Mouse (Mus musculus) spleen, adult 2 months (tissue): ENCODE data around the gene Prss57. TPM values are rescaled to one million over a fixed set of nuclear protein-coding genes. Genes with fewer than 3 reads are reported as not detected.
"Not testable (repeated sequence)": the region's sequence is repeated elsewhere in the genome, so short reads cannot be mapped to it uniquely, and the experiment has no call there.

Experiments
- DNase-seq, 2 experiments: peaks; one replicate each; pipeline versions ENCODE4 v3.0.0 to v3.0.0-alpha.2; 2012 to 2021; ENCODE audit warnings: low spot score in 2 of 2, low read depth in 1 of 2
- H3K27ac ChIP-seq: fragments of 200-500 bp; 2 replicates; pipeline ENCODE4 v1.5.1; 2012; ENCODE audit warnings: low read length, inconsistent platforms; ENCODE audit not compliant: insufficient read depth
- H3K27me3 ChIP-seq: fragments of 200-500 bp; 2 replicates; pipeline ENCODE4 v1.6.1; 2012; ENCODE audit warnings: mild to moderate bottlenecking, moderate library complexity, low read length, inconsistent platforms; ENCODE audit not compliant: control insufficient read depth, insufficient read depth
- H3K36me3 ChIP-seq: fragments of 200-500 bp; 2 replicates; pipeline ENCODE4 v1.6.1; 2012; ENCODE audit warnings: mild to moderate bottlenecking, low read length, inconsistent platforms; ENCODE audit not compliant: control insufficient read depth, insufficient read depth
- H3K4me1 ChIP-seq: fragments of 200-500 bp; 2 replicates; pipeline ENCODE4 v1.6.1; 2011; ENCODE audit warnings: inconsistent platforms; ENCODE audit not compliant: control insufficient read depth, insufficient read depth, insufficient read length
- H3K4me3 ChIP-seq: fragments of 200-500 bp; 2 replicates; pipeline ENCODE4 v1.5.1; 2011; ENCODE audit warnings: mild to moderate bottlenecking, inconsistent platforms; ENCODE audit not compliant: insufficient read depth, insufficient read length; ENCODE audit errors: extremely low read depth
- CTCF ChIP-seq: fragments of 200-500 bp; IDR thresholded peaks from 2 replicates; pipeline ENCODE4 v1.5.1; 2011; ENCODE audit warnings: mild to moderate bottlenecking, inconsistent platforms; ENCODE audit not compliant: insufficient read depth, insufficient read length, insufficient replicate concordance; ENCODE audit errors: extremely low read depth
- POLR2A ChIP-seq: fragments of 200-500 bp; IDR thresholded peaks from 2 replicates; pipeline ENCODE4 v1.6.1; 2011; ENCODE audit warnings: low read depth, low read length, inconsistent platforms
- WGBS: fragments of 180-500 bp; shearing (Covaris S2); methylation state at CpG from one replicate; pipeline ENCODE4 v1.1.7; 2018; 5-methylcytosine and 5-hydroxymethylcytosine counted together
- polyA plus RNA-seq: library from polyadenylated mRNA; depleted of rRNA; stranded (reverse); fragments of >200 nt; gene quantifications from 2 replicates; pipeline ENCODE4 v1.2.3, GENCODE M21; 2012

The Prss57 gene
- polyA plus RNA-seq, 1 experiment: 1.6 TPM

GRCm38 (mm10) chr10:79766508-79767325 lies 24.0 kb downstream of the Prss57 start, which contains the start of gene Rnf126:
Gene Rnf126 (minus strand): TSS chr10:79766952.
- TF ChIP-seq POLR2A (no peak; the same call in none of the 2 replicates), CTCF (no peak)
- Histone ChIP-seq H3K4me1 (peaks cover 12% of the 10 kb centered on the region; the same call in 1 of the 2 replicates), H3K27me3 (no peaks in the 10 kb centered on the region), H3K27ac (peak within 1 kb of the TSS; percentile 75), H3K36me3 (peaks cover 7% of the 10 kb centered on the region), H3K4me3 (peak within 1 kb of the TSS; percentile 78)
- WGBS: under 1% methylated on average over 91 of the region's 101 CpGs
- DNase-seq: peak; percentile 99 to 100

- Histone ChIP-seq H3K27me3 (no peaks in the 10 kb centered on the region), H3K36me3 (peaks cover 12% of the 10 kb centered on the region), H3K27ac (peak overlapping the region; percentile 70), H3K4me3 (peak overlapping the region; percentile 78), H3K4me1 (peaks cover 12% of the 10 kb centered on the region; the same call in 1 of the 2 replicates)
- 9% methylated on average over 16 of the region's 16 CpGs for WGBS
- no peak for TF ChIP-seq CTCF
- no peak for TF ChIP-seq POLR2A
- no peak for DNase-seq
These were observed 24.7 kb downstream of the Prss57 start for GRCm38 (mm10) chr10:79766001-79766507.

GRCm38 (mm10) chr10:79765228-79765745 lies 25.5 kb downstream of the Prss57 start:
- 69% methylated on average over 2 of the region's 2 CpGs for WGBS
- DNase-seq: no peak
- Histone ChIP-seq H3K27ac (no peak overlapping the region), H3K4me1 (peaks cover 12% of the 10 kb centered on the region; the same call in 1 of the 2 replicates), H3K36me3 (peaks cover 18% of the 10 kb centered on the region), H3K4me3 (no peak overlapping the region), H3K27me3 (no peaks in the 10 kb centered on the region)
- no peak for TF ChIP-seq CTCF
- no peak for TF ChIP-seq POLR2A

- 70% methylated on average over 7 of the region's 7 CpGs for WGBS
- TF ChIP-seq POLR2A: no peak
- TF ChIP-seq CTCF: no peak
These were observed 26.5 kb downstream of the Prss57 start for GRCm38 (mm10) chr10:79764234-79764633.

GRCm38 (mm10) chr10:79762875-79763274 lies 27.9 kb downstream of the Prss57 start:
- H3K27me3 ChIP-seq: no peaks in the 10 kb centered on the region
- no peak overlapping the region for H3K4me3 ChIP-seq
- no peak for TF ChIP-seq POLR2A
- no peak for TF ChIP-seq CTCF
- H3K36me3 ChIP-seq: peaks cover 28% of the 10 kb centered on the region
- 86% methylated on average over 3 of the region's 3 CpGs for WGBS
- peaks cover 12% of the 10 kb centered on the region; the same call in 1 of the 2 replicates for H3K4me1 ChIP-seq
- no peak for DNase-seq
- H3K27ac ChIP-seq: no peak overlapping the region

More at GRCm38 (mm10) chr10:79764234-79764633, 26.5 kb downstream of the Prss57 start:
- H3K27me3 ChIP-seq: no peaks in the 10 kb centered on the region
- no peak for DNase-seq
- H3K4me1 ChIP-seq: peaks cover 12% of the 10 kb centered on the region; the same call in 1 of the 2 replicates
- peaks cover 20% of the 10 kb centered on the region for H3K36me3 ChIP-seq
- H3K4me3 ChIP-seq: no peak overlapping the region
- no peak overlapping the region for H3K27ac ChIP-seq

- peaks cover 5% of the 10 kb centered on the region; the same call in 1 of the 2 replicates for H3K4me1 ChIP-seq
- peaks cover 31% of the 10 kb centered on the region for H3K36me3 ChIP-seq
- no peak overlapping the region for H3K4me3 ChIP-seq
- WGBS: 55% methylated on average over 11 of the region's 11 CpGs
- H3K27me3 ChIP-seq: no peaks in the 10 kb centered on the region
- DNase-seq: no peak
- no peak overlapping the region for H3K27ac ChIP-seq
- TF ChIP-seq CTCF (no peak), POLR2A (no peak)
These were observed 30.1 kb downstream of the Prss57 start for GRCm38 (mm10) chr10:79760603-79761143.

- not testable (repeated sequence) for H3K27me3 ChIP-seq, H3K27ac ChIP-seq, H3K4me3 ChIP-seq, DNase-seq, H3K4me1 ChIP-seq
- 90% methylated on average over 1 of the region's 1 CpGs for WGBS
- H3K36me3 ChIP-seq: peaks cover 31% of the 10 kb centered on the region
These were observed 31.1 kb downstream of the Prss57 start for GRCm38 (mm10) chr10:79759675-79760074.
